Comparison of ENCODE assay signal across 27 mouse cellular contexts in genomic region chr1:88492415-88492814, GRCm38 (mm10). TPM values are rescaled to one million over a fixed set of nuclear protein-coding genes. Genes with fewer than 3 reads are reported as not detected.
DNase-seq lines count a peak whose midpoint lies in the region; ATAC-seq and TF ChIP-seq lines count a peak whose summit lies in the region.
"Had no signal": no experiment of that assay in that cellular context is flagged by ENCODE, and none has a peak within 500 bp of the region (broad histone marks: within the 10 kb centered on the region; RNA-seq: fewer than 3 reads in every experiment).

No protein-coding gene starts in this region.

- no peak overlapping the region for H3K9ac ChIP-seq in intestine, embryonic 15.5 days
- no peak overlapping the region for H3K9ac ChIP-seq in intestine, embryonic 16.5 days (ENCODE audit: low read depth, low read length)
- H3K9ac ChIP-seq in liver, postnatal 0 days (replicated peaks) = no peak overlapping the region
- H3K9ac ChIP-seq: lung, embryonic 14.5 days; midbrain, embryonic 12.5 days had no signal

- H3K4me1 ChIP-seq in intestine, embryonic 15.5 days (replicated peaks) = peaks cover 10% of the 10 kb centered on the region
- H3K4me1 ChIP-seq in intestine, embryonic 16.5 days (ENCODE audit: control insufficient read depth, insufficient read depth, low read length) = 0 out of 2 replicates have a peak, but pooled peaks cover 3% of the 10 kb centered on the region
- H3K4me1 ChIP-seq in liver, postnatal 0 days (ENCODE audit: insufficient read depth) = peaks cover 35% of the 10 kb centered on the region
- H3K4me1 ChIP-seq: midbrain, embryonic 12.5 days had no signal

- H3K36me3 ChIP-seq in intestine, embryonic 15.5 days = no peaks in the 10 kb centered on the region
- H3K36me3 ChIP-seq in intestine, embryonic 16.5 days (ENCODE audit: control insufficient read depth, insufficient read depth, low read length) = no peaks in the 10 kb centered on the region
- no peaks in the 10 kb centered on the region for H3K36me3 ChIP-seq in liver, postnatal 0 days (replicated peaks; ENCODE audit: insufficient read depth, low read length)
- H3K36me3 ChIP-seq: embryonic facial prominence, embryonic 10.5 days; midbrain, embryonic 12.5 days had no signal

- no peaks in the 10 kb centered on the region for H3K27me3 ChIP-seq in intestine, embryonic 15.5 days (replicated peaks)
- no peaks in the 10 kb centered on the region for H3K27me3 ChIP-seq in intestine, embryonic 16.5 days (replicated peaks; ENCODE audit: control insufficient read depth, insufficient read depth, low read length)
- no peaks in the 10 kb centered on the region for H3K27me3 ChIP-seq in liver, postnatal 0 days (ENCODE audit: insufficient read depth, low read length)
- H3K27me3 ChIP-seq: midbrain, embryonic 12.5 days; Patski had no signal

- WGBS in intestine, embryonic 15.5 days = 68% methylated on average over 3 of the region's 3 CpGs
- 79% methylated on average over 3 of the region's 3 CpGs for WGBS in intestine, embryonic 16.5 days
- WGBS in liver, postnatal 0 days (ENCODE audit: insufficient replicate concordance) = 71% methylated on average over 3 of the region's 3 CpGs

- no peak overlapping the region for H3K4me3 ChIP-seq in intestine, embryonic 15.5 days (replicated peaks)
- H3K4me3 ChIP-seq in intestine, embryonic 16.5 days (ENCODE audit: low read length) = no peak overlapping the region
- no peak overlapping the region for H3K4me3 ChIP-seq in liver, postnatal 0 days (ENCODE audit: low read depth, low read length)
- H3K4me3 ChIP-seq: embryonic facial prominence, embryonic 10.5 days; layer of hippocampus, adult 2 months; midbrain, embryonic 12.5 days; myocyte had no signal

- no peak for TF ChIP-seq CTCF in liver, postnatal 0 days (IDR thresholded peaks at IDR 0.05; ENCODE audit: low read depth)

- no peaks in the 10 kb centered on the region for H3K9me3 ChIP-seq in intestine, embryonic 15.5 days
- H3K9me3 ChIP-seq in intestine, embryonic 16.5 days (ENCODE audit: control insufficient read depth, low read length) = no peaks in the 10 kb centered on the region
- H3K9me3 ChIP-seq in liver, postnatal 0 days (ENCODE audit: low read length) = no peaks in the 10 kb centered on the region
- H3K9me3 ChIP-seq: embryonic facial prominence, embryonic 10.5 days; midbrain, embryonic 12.5 days had no signal

- ATAC-seq in intestine, embryonic 15.5 days = peak; percentile 53; the same call in 1 of the 2 replicates
- no peak; the same call in 1 of the 2 replicates for ATAC-seq in intestine, embryonic 16.5 days
- ATAC-seq in erythroblast, adult 5-6 weeks (replicated peaks; ENCODE audit: low FRiP score, poor library complexity, severe bottlenecking) = peak; percentile 28; the same call in 1 of the 2 replicates
- ATAC-seq in liver, postnatal 0 days = peak; percentile 63
- ATAC-seq: forebrain, embryonic 16.5 days; hindbrain, embryonic 16.5 days; Patski had no signal

- peak; percentile 47 for DNase-seq in liver
- no peak for DNase-seq in liver, postnatal 0 days
- no peak for DNase-seq in spleen, adult 12 weeks (ENCODE audit: low spot score)
- no peak for DNase-seq in frontal cortex, postnatal 10 days (ENCODE audit: low spot score in 2 of 2)
- no peak for DNase-seq in cerebellum, adult 9-10 months
- DNase-seq: adrenal gland, adult 8-10 months; cerebellum, postnatal 25 days; gastrocnemius, postnatal 36 days; kidney, adult 11 months; kidney, postnatal 10 days; layer of hippocampus, postnatal 36 days; lung, embryonic 14.5 days; lung, postnatal 4 days; spleen, adult 18-20 months; thymus, postnatal 36 days had no signal

- H3K27ac ChIP-seq in intestine, embryonic 15.5 days = no peak overlapping the region
- no peak overlapping the region for H3K27ac ChIP-seq in intestine, embryonic 16.5 days (ENCODE audit: low read length)
- H3K27ac ChIP-seq in liver, postnatal 0 days (ENCODE audit: low read depth) = peak overlapping the region; percentile 74
- H3K27ac ChIP-seq: embryonic facial prominence, embryonic 10.5 days; layer of hippocampus, adult 2 months; midbrain, embryonic 12.5 days had no signal

- no peak for TF ChIP-seq EP300 in liver, postnatal 0 days (IDR thresholded peaks at IDR 0.05; ENCODE audit: low read depth)

- H3K4me2 ChIP-seq in intestine, embryonic 15.5 days (replicated peaks) = no peak overlapping the region
- no peak overlapping the region for H3K4me2 ChIP-seq in intestine, embryonic 16.5 days (ENCODE audit: low read depth, low read length)
- peak overlapping the region; percentile 63 for H3K4me2 ChIP-seq in liver, postnatal 0 days (ENCODE audit: low read depth, low read length)
- H3K4me2 ChIP-seq: lung, embryonic 14.5 days; midbrain, embryonic 12.5 days had no signal

RNA-seq across cellular contexts. Expression of gene Glrp1, which starts 17.5 kb away (rescaled TPM):
- not detected in 2 replicates for polyA plus RNA-seq in intestine, embryonic 15.5 days (2015; fragmentation: Nextera tagmentation; extraction: Ambion mirVana)
- not detected in 2 replicates for polyA plus RNA-seq in intestine, embryonic 16.5 days (2015; fragmentation: Nextera tagmentation; extraction: Ambion mirVana)
- total RNA-seq in erythroblast, adult 5-6 weeks (2015; ENCODE audit: low replicate concordance) = 0.42 TPM in 1 of 2 replicates, not detected in the other
- total RNA-seq in erythroblast, adult 5-6 weeks (2017; ENCODE audit: low replicate concordance) = not detected in 2 replicates
- 0.08 and 0.11 TPM in 2 replicates for polyA plus RNA-seq in liver, postnatal 0 days (2015; fragmentation: Nextera tagmentation; extraction: Ambion mirVana)
- total RNA-seq: adrenal gland, adult 8-10 months; gastrocnemius, postnatal 36 days; layer of hippocampus, adult 2 months; layer of hippocampus, postnatal 36 days; left cerebral cortex, postnatal 36 days had no signal
- polyA plus RNA-seq: forebrain, embryonic 16.5 days; hindbrain, embryonic 16.5 days; midbrain, embryonic 12.5 days; neural tube, embryonic 14.5 days; Patski had no signal
